Mouse (Mus musculus): Measurements from ENCODE around the gene Rtca.
A peak's percentile ranks its signal among the peaks of the same experiment; 100 is the strongest.

GRCm38 (mm10) chr3:116507772-116508351 lies at the start of gene Rtca:
- peak; percentile 48; the same call in 1 of the 2 replicates for TF ChIP-seq POLR2A (IDR thresholded peaks at IDR 0.05; ENCODE audit: low read depth, low read length)
- TF ChIP-seq CTCF (IDR thresholded peaks at IDR 0.05; ENCODE audit: extremely low read depth, insufficient read length, insufficient replicate concordance, low read depth, low read length), result peak; percentile 80
